Mouse (Mus musculus) activated CD4-positive, CD25-positive, alpha-beta regulatory T cell, adult 4 months (primary cell): Measurements from ENCODE around the gene Olfr1109. TPM values are rescaled to one million over a fixed set of nuclear protein-coding genes. Genes with fewer than 3 reads are reported as not detected.

ENCODE experiments used
- ATAC-seq: one replicate; pipeline ENCODE4 v1.8.0; 2017
- polyA plus RNA-seq, 2 experiments: library from polyadenylated mRNA; unstranded; fragments of 100-300 nt; shearing (Covaris generic); gene quantifications; one replicate each; pipeline ENCODE4 v1.2.1; 2017

Olfr1109 gene
- polyA plus RNA-seq, result not detected

DNA sequence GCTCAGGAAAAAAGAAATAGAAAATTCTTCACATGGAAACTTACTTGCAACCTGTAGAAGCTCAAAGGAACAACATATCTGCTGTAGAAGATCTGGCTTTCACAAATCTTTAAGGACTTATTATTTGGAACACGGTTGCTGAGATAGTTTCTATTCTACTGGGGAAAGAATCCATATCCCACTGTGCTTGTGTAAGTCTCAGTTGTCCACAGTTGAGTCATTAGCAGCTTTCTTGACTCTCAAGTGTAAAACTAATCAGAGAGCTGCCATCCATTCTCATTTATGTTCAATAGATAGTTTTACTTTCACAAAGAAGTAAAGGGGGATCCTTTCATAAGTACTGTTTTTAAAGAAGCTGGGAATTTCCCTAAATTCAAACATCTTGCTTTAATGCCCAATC lies at the start of gene Olfr1109:
Gene Olfr1109 (minus strand): TSS at position 101 of the 400 bp plus-strand sequence.
- no peak for ATAC-seq

GRCm38 (mm10) chr2:87140200-87140599 lies 44.4 kb upstream of the Olfr1109 start, which contains the start of gene Olfr1110:
Olfr1110 (minus strand) TSS chr2:87140300.
- ATAC-seq, result no peak

- ATAC-seq, result no peak
These were observed 18.7 kb upstream of the Olfr1109 start, which contains the start of gene Olfr259 for GRCm38 (mm10) chr2:87114467-87114866. Olfr259 (minus strand) TSS chr2:87114567.

GRCm38 (mm10) chr2:87075717-87076116 lies 20.1 kb downstream of the Olfr1109 start, which contains the start of gene Olfr1107:
Olfr1107 (minus strand) TSS chr2:87075817.
- no peak for ATAC-seq

GRCm38 (mm10) chr2:87052173-87052572 lies 43.6 kb downstream of the Olfr1109 start, which contains the start of gene Olfr1106:
Olfr1106 (minus strand) TSS chr2:87052273.
- no peak for ATAC-seq

Other genes with a start within 250 kb of the Olfr1109 start
- gene Olfr1095, start 244.3 kb downstream of the Olfr1109 start, polyA plus RNA-seq, result not detected
- gene Gm13723, start 221.2 kb downstream of the Olfr1109 start, polyA plus RNA-seq, result not detected
- not detected for gene Olfr1097, start 203.8 kb downstream of the Olfr1109 start, polyA plus RNA-seq
- not detected for gene Olfr1098, start 171.5 kb downstream of the Olfr1109 start, polyA plus RNA-seq
- not detected for gene Olfr1099, start 135.3 kb downstream of the Olfr1109 start, polyA plus RNA-seq
- gene Olfr1100, start 116.1 kb downstream of the Olfr1109 start, polyA plus RNA-seq, result not detected
- gene Olfr1101, start 104.8 kb downstream of the Olfr1109 start, polyA plus RNA-seq, result not detected
- gene Olfr1102, start 97.6 kb downstream of the Olfr1109 start, polyA plus RNA-seq, result not detected
- not detected for gene Olfr1104, start 68.9 kb downstream of the Olfr1109 start, polyA plus RNA-seq
- gene Olfr1105, start 59.5 kb downstream of the Olfr1109 start, polyA plus RNA-seq, result not detected
- gene Olfr1106, start 43.7 kb downstream of the Olfr1109 start, polyA plus RNA-seq, result not detected
- gene Olfr1107, start 20.2 kb downstream of the Olfr1109 start, polyA plus RNA-seq, result not detected
- not detected for gene Olfr259, start 18.6 kb upstream of the Olfr1109 start, polyA plus RNA-seq
- not detected for gene Olfr1110, start 44.3 kb upstream of the Olfr1109 start, polyA plus RNA-seq
- gene Olfr1111, start 56.6 kb upstream of the Olfr1109 start, polyA plus RNA-seq, result not detected
- not detected for gene Olfr1112, start 91.8 kb upstream of the Olfr1109 start, polyA plus RNA-seq
- not detected for gene Olfr1113, start 113.0 kb upstream of the Olfr1109 start, polyA plus RNA-seq
- not detected for gene Olfr1115, start 152.0 kb upstream of the Olfr1109 start, polyA plus RNA-seq
- gene Olfr1116, start 171.5 kb upstream of the Olfr1109 start, polyA plus RNA-seq, result under 1 TPM in 1 of 2 experiments, not detected in 1; 0.07 TPM
- gene Olfr1118, start 211.6 kb upstream of the Olfr1109 start, polyA plus RNA-seq, result not detected